Mouse (Mus musculus): ENCODE data around the gene Il9r. TPM values are rescaled to one million over a fixed set of nuclear protein-coding genes. Genes with fewer than 3 reads are reported as not detected.

Gene Il9r
- polyA plus RNA-seq, 1 experiment from 2014 or later: 1.4 TPM

GRCm38 (mm10) chr11:32238093-32238860 lies 38.2 kb upstream of the Il9r start:
- H3K4me3 ChIP-seq (ENCODE audit: low read length): no peak overlapping the region
- 61% methylated on average over 5 of the region's 5 CpGs for WGBS
- H3K4me1 ChIP-seq (ENCODE audit: control insufficient read depth, insufficient read depth, low read length): peaks cover 13% of the 10 kb centered on the region
- no peak overlapping the region for H3K27ac ChIP-seq (ENCODE audit: low read length)
- ATAC-seq (replicated peaks; ENCODE audit: extremely low read depth, insufficient read depth, low FRiP score): no peak
- no peaks in the 10 kb centered on the region for H3K9me3 ChIP-seq (replicated peaks; ENCODE audit: control insufficient read depth, low read length)
- no peak overlapping the region for H3K4me2 ChIP-seq (ENCODE audit: low read depth, low read length)
- no peak overlapping the region for H3K9ac ChIP-seq (ENCODE audit: low read length)
- no peaks in the 10 kb centered on the region for H3K27me3 ChIP-seq (ENCODE audit: control insufficient read depth, insufficient read depth, low read length)
- H3K36me3 ChIP-seq (ENCODE audit: control insufficient read depth, insufficient read depth): peaks cover 6% of the 10 kb centered on the region; the same call in 1 of the 2 replicates

GRCm38 (mm10) chr11:32237411-32237795 lies 37.3 kb upstream of the Il9r start:
- H3K27me3 ChIP-seq (ENCODE audit: control insufficient read depth, insufficient read depth, low read length): no peaks in the 10 kb centered on the region
- peak overlapping the region; percentile 13; the same call in 1 of the 2 replicates for H3K9ac ChIP-seq (ENCODE audit: low read length)
- no peak overlapping the region for H3K4me2 ChIP-seq (ENCODE audit: low read depth, low read length)
- no peak overlapping the region for H3K27ac ChIP-seq (ENCODE audit: low read length)
- WGBS: 89% methylated on average over 3 of the region's 3 CpGs
- no peak overlapping the region for H3K4me3 ChIP-seq (ENCODE audit: low read length)
- peaks cover 9% of the 10 kb centered on the region for H3K36me3 ChIP-seq (ENCODE audit: control insufficient read depth, insufficient read depth)
- no peaks in the 10 kb centered on the region for H3K9me3 ChIP-seq (replicated peaks; ENCODE audit: control insufficient read depth, low read length)
- no peak for ATAC-seq (replicated peaks; ENCODE audit: extremely low read depth, insufficient read depth, low FRiP score)
- H3K4me1 ChIP-seq (ENCODE audit: control insufficient read depth, insufficient read depth, low read length): peaks cover 13% of the 10 kb centered on the region

DNA sequence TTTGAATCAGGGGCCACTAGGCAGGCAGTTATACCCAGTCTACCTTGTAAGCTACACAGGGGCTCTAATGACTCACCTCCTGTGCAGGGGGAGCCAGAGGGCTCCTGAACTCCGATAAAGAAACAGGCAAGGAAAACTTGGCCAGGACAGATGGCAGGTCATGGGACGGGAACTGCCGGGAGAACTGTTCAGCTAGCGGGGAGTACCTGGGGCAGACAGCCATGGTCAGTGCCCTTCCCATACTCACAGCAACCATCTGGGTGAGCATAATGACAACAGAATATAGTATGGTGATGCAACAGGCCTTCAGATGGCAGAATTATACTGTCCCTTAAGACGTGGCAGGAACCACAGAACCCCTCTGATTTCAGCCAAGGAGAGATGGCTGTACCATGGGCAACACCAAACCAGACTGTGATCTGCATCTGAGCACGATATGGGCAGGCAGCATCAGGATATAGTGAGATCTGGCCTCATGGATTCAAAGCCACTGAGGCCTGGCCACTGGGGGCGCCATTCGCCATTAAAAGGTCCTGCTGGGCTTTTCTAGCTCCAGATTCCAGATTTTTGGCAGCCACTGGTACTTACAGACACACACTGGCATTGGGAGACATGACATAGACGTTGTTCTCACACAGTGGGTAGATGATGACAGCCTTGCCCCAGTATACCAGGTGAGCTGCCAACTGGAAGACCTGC lies 36.8 kb upstream of the Il9r start:
- Histone ChIP-seq H3K36me3 (ENCODE audit: control insufficient read depth, insufficient read depth) (peaks cover 13% of the 10 kb centered on the region), H3K9me3 (replicated peaks; ENCODE audit: control insufficient read depth, low read length) (no peaks in the 10 kb centered on the region), H3K9ac (ENCODE audit: low read length) (no peak overlapping the region), H3K4me3 (ENCODE audit: low read length) (no peak overlapping the region), H3K27me3 (ENCODE audit: control insufficient read depth, insufficient read depth, low read length) (no peaks in the 10 kb centered on the region), H3K4me1 (ENCODE audit: control insufficient read depth, insufficient read depth, low read length) (peaks cover 13% of the 10 kb centered on the region), H3K4me2 (ENCODE audit: low read depth, low read length) (no peak overlapping the region), H3K27ac (ENCODE audit: low read length) (no peak overlapping the region)
- no peak for ATAC-seq (replicated peaks; ENCODE audit: extremely low read depth, insufficient read depth, low FRiP score)
- 61% methylated on average over 9 of the region's 9 CpGs for whole genome bisulfite sequencing

DNA sequence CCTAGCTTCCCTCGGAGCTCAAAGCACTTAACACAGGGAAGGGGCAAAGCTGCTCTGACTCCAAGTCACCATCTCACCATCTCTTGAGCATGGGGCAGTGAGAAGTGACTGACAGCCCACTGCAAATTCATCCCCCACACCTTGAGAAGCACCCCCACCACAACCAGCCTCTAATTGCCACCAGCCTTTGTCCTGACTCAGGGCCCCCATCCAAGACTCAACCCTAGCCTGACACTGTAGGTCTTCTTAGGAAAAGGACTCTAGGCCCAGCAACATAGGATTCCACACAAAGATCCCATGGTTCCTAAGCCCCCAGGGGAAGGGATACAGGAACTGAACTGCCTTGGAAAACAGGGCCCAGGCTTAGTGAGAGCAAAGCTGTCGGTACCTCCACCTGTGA lies 36.1 kb upstream of the Il9r start:
- Histone ChIP-seq H3K9me3 (replicated peaks; ENCODE audit: control insufficient read depth, low read length) (no peaks in the 10 kb centered on the region), H3K4me3 (ENCODE audit: low read length) (no peak overlapping the region), H3K9ac (ENCODE audit: low read length) (no peak overlapping the region), H3K27ac (ENCODE audit: low read length) (no peak overlapping the region), H3K4me2 (ENCODE audit: low read depth, low read length) (no peak overlapping the region), H3K4me1 (ENCODE audit: control insufficient read depth, insufficient read depth, low read length) (peaks cover 13% of the 10 kb centered on the region), H3K36me3 (ENCODE audit: control insufficient read depth, insufficient read depth) (peaks cover 16% of the 10 kb centered on the region), H3K27me3 (ENCODE audit: control insufficient read depth, insufficient read depth, low read length) (no peaks in the 10 kb centered on the region)
- no peak for ATAC-seq (replicated peaks; ENCODE audit: extremely low read depth, insufficient read depth, low FRiP score)
- WGBS: 56% methylated on average over 2 of the region's 2 CpGs

DNA sequence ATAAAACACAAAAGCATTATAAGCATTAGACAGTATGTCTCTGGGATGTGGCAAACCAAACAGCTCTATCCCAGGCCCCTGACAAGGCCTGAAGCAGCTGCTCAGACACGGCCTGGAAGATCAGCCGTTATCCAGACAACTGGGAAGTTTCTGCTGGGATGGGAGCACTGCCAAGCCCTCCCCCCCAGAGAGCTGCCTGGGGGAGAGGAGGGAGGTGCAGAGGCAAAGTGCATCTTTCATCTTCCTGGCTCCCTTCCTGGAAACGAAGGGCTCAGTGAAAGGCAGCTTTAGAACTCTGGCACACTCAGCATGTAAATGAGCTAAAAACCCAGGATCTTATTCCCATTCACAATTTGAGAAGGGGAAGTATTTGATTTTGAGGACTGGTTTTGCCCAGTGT lies 35.6 kb upstream of the Il9r start:
- no peak overlapping the region for H3K9ac ChIP-seq (ENCODE audit: low read length)
- peak overlapping the region; percentile 8; the same call in 1 of the 2 replicates for H3K27ac ChIP-seq (ENCODE audit: low read length)
- WGBS: 14% methylated on average over 3 of the region's 3 CpGs
- no peaks in the 10 kb centered on the region for H3K9me3 ChIP-seq (replicated peaks; ENCODE audit: control insufficient read depth, low read length)
- H3K4me3 ChIP-seq (ENCODE audit: low read length): no peak overlapping the region
- ATAC-seq (replicated peaks; ENCODE audit: extremely low read depth, insufficient read depth, low FRiP score): no peak; the same call in 1 of the 2 replicates
- peaks cover 16% of the 10 kb centered on the region for H3K36me3 ChIP-seq (ENCODE audit: control insufficient read depth, insufficient read depth)
- H3K27me3 ChIP-seq (ENCODE audit: control insufficient read depth, insufficient read depth, low read length): no peaks in the 10 kb centered on the region
- no peak overlapping the region for H3K4me2 ChIP-seq (ENCODE audit: low read depth, low read length)
- H3K4me1 ChIP-seq (ENCODE audit: control insufficient read depth, insufficient read depth, low read length): peaks cover 13% of the 10 kb centered on the region

GRCm38 (mm10) chr11:32234816-32235485 lies 34.9 kb upstream of the Il9r start:
- 84% methylated on average over 6 of the region's 6 CpGs for WGBS
- ATAC-seq (replicated peaks; ENCODE audit: extremely low read depth, insufficient read depth, low FRiP score): no peak
- Histone ChIP-seq H3K9me3 (replicated peaks; ENCODE audit: control insufficient read depth, low read length) (no peaks in the 10 kb centered on the region), H3K27ac (ENCODE audit: low read length) (peak overlapping the region; percentile 8; the same call in 1 of the 2 replicates), H3K36me3 (ENCODE audit: control insufficient read depth, insufficient read depth) (peaks cover 16% of the 10 kb centered on the region), H3K4me1 (ENCODE audit: control insufficient read depth, insufficient read depth, low read length) (peaks cover 13% of the 10 kb centered on the region), H3K4me2 (ENCODE audit: low read depth, low read length) (no peak overlapping the region), H3K9ac (ENCODE audit: low read length) (no peak overlapping the region), H3K4me3 (ENCODE audit: low read length) (no peak overlapping the region), H3K27me3 (ENCODE audit: control insufficient read depth, insufficient read depth, low read length) (no peaks in the 10 kb centered on the region)

- WGBS: 90% methylated on average over 3 of the region's 3 CpGs
- ATAC-seq (replicated peaks; ENCODE audit: extremely low read depth, insufficient read depth, low FRiP score): no peak; the same call in 1 of the 2 replicates
- no peak overlapping the region for H3K9ac ChIP-seq (ENCODE audit: low read length)
- no peak overlapping the region for H3K4me3 ChIP-seq (ENCODE audit: low read length)
- H3K9me3 ChIP-seq (replicated peaks; ENCODE audit: control insufficient read depth, low read length): no peaks in the 10 kb centered on the region
- no peaks in the 10 kb centered on the region for H3K27me3 ChIP-seq (ENCODE audit: control insufficient read depth, insufficient read depth, low read length)
- peaks cover 13% of the 10 kb centered on the region for H3K4me1 ChIP-seq (ENCODE audit: control insufficient read depth, insufficient read depth, low read length)
- H3K27ac ChIP-seq (ENCODE audit: low read length): no peak overlapping the region
- H3K4me2 ChIP-seq (ENCODE audit: low read depth, low read length): no peak overlapping the region
- peaks cover 13% of the 10 kb centered on the region for H3K36me3 ChIP-seq (ENCODE audit: control insufficient read depth, insufficient read depth)
These were observed 33.8 kb upstream of the Il9r start for GRCm38 (mm10) chr11:32233895-32234294.

- H3K4me3 ChIP-seq (ENCODE audit: low read length): no peak overlapping the region
- no peak overlapping the region for H3K4me2 ChIP-seq (ENCODE audit: low read depth, low read length)
- H3K36me3 ChIP-seq (ENCODE audit: control insufficient read depth, insufficient read depth): peaks cover 13% of the 10 kb centered on the region
- no peak for ATAC-seq (replicated peaks; ENCODE audit: extremely low read depth, insufficient read depth, low FRiP score)
- H3K4me1 ChIP-seq (ENCODE audit: control insufficient read depth, insufficient read depth, low read length): peaks cover 13% of the 10 kb centered on the region
- H3K27me3 ChIP-seq (ENCODE audit: control insufficient read depth, insufficient read depth, low read length): no peaks in the 10 kb centered on the region
- H3K9me3 ChIP-seq (replicated peaks; ENCODE audit: control insufficient read depth, low read length): no peaks in the 10 kb centered on the region
- H3K9ac ChIP-seq (ENCODE audit: low read length): no peak overlapping the region
- WGBS: 74% methylated on average over 10 of the region's 10 CpGs
- no peak overlapping the region for H3K27ac ChIP-seq (ENCODE audit: low read length)
These were observed 32.8 kb upstream of the Il9r start for GRCm38 (mm10) chr11:32232848-32233247.

DNA sequence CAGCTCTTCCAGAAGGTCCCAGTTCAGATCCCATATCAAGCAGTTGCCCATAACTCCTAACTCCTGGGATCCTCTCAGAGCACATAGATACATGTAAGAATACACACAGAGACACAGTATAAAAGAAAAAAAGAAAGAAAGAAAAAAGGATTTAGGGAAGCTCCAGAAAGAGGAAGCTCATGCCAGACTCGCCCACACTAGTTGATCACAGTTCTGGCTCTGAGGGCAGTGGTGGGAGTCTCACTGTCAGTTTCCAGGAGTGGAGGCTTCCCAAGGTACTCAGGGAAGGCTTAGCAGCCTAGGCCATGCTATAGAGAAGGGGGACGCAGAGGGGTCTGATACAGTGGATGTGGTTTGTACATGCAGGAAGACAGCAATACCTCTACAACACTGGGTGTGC lies 31.0 kb upstream of the Il9r start:
- no peak for ATAC-seq (replicated peaks; ENCODE audit: extremely low read depth, insufficient read depth, low FRiP score)
- Histone ChIP-seq H3K4me2 (ENCODE audit: low read depth, low read length) (no peak overlapping the region), H3K27me3 (ENCODE audit: control insufficient read depth, insufficient read depth, low read length) (no peaks in the 10 kb centered on the region), H3K4me3 (ENCODE audit: low read length) (no peak overlapping the region), H3K4me1 (ENCODE audit: control insufficient read depth, insufficient read depth, low read length) (peaks cover 19% of the 10 kb centered on the region), H3K9me3 (replicated peaks; ENCODE audit: control insufficient read depth, low read length) (no peaks in the 10 kb centered on the region), H3K36me3 (ENCODE audit: control insufficient read depth, insufficient read depth) (peaks cover 13% of the 10 kb centered on the region), H3K9ac (ENCODE audit: low read length) (no peak overlapping the region), H3K27ac (ENCODE audit: low read length) (no peak overlapping the region)
- WGBS: 83% methylated on average over 2 of the region's 2 CpGs

Measured in heart, embryonic 16.5 days (tissue).